Mouse (Mus musculus) liver, embryonic 14.5 days (tissue): ENCODE measurements at regions not wholly inside any gene's neighbourhood (a gene's known extent, or its start where the extent isn't known, plus 50 kb on each side); places are given as distances from the start of the nearest gene placed in this dataset.

Experiments used
- ATAC-seq: fragments of 200-750 bp; cut with Nextera tagmentation; 2 replicates; pipeline ENCODE4 v1.8.0; 2017; ENCODE audit warnings: moderate number of reproducible peaks, mild to moderate bottlenecking, moderate library complexity; ENCODE audit not compliant: insufficient read depth
- DNase-seq, 3 experiments: peaks; one replicate each; pipeline ENCODE4 v3.0.0-alpha.2; 2012 to 2013; ENCODE audit warnings: low read depth in 3 of 3, low spot score in 3 of 3
- H3K27ac ChIP-seq: fragments of 300-500 bp; sonication (generic); 2 replicates; pipeline ENCODE4 v1.5.1; 2014; ENCODE audit warnings: moderate library complexity, mild to moderate bottlenecking, control low read depth, inconsistent platforms
- H3K27me3 ChIP-seq: fragments of 300-500 bp; sonication (generic); 2 replicates; pipeline ENCODE4 v1.6.1; 2014; ENCODE audit warnings: mild to moderate bottlenecking, low read length, moderate library complexity; ENCODE audit not compliant: control insufficient read depth, insufficient read depth
- H3K36me3 ChIP-seq: fragments of 300-500 bp; sonication (generic); replicated peaks from 2 replicates; pipeline ENCODE4 v1.6.1; 2014; ENCODE audit warnings: low read depth; ENCODE audit not compliant: control insufficient read depth, insufficient read depth
- H3K4me1 ChIP-seq, 2 experiments: fragments of 200-500 bp in 1 of 2; fragments of 300-500 bp in 1 of 2; sonication (generic) in 1 of 2; replicated peaks; 2 replicates each; pipeline ENCODE4 v1.6.1; 2012 to 2014; ENCODE audit warnings: antibody characterized with exemption in 1 of 2, inconsistent platforms in 1 of 2, low read length in 1 of 2; ENCODE audit not compliant: control insufficient read depth in 2 of 2, insufficient read depth in 2 of 2
- H3K4me2 ChIP-seq: fragments of 300-500 bp; sonication (generic); 2 replicates; pipeline ENCODE4 v1.6.1; 2014; ENCODE audit warnings: low read depth, mild to moderate bottlenecking, control low read depth, moderate library complexity
- H3K4me3 ChIP-seq, 2 experiments: fragments of 200-500 bp in 1 of 2; fragments of 300-500 bp in 1 of 2; sonication (generic) in 1 of 2; 2 replicates each; pipeline ENCODE4 v1.5.1; 2012 to 2014; ENCODE audit warnings: low read depth in 2 of 2, low read length in 2 of 2, mild to moderate bottlenecking in 2 of 2, control low read depth in 1 of 2, inconsistent platforms in 1 of 2, moderate library complexity in 1 of 2; ENCODE audit not compliant: insufficient read depth in 1 of 2
- H3K9ac ChIP-seq: fragments of 300-500 bp; sonication (generic); replicated peaks from 2 replicates; pipeline ENCODE4 v1.6.1; 2014; ENCODE audit warnings: mild to moderate bottlenecking, control low read depth, moderate library complexity
- H3K9me3 ChIP-seq: fragments of 300-500 bp; sonication (generic); 2 replicates; pipeline ENCODE4 v1.6.1; 2016; ENCODE audit warnings: low read length, mixed read lengths; ENCODE audit not compliant: control insufficient read depth
- CTCF ChIP-seq: IDR thresholded peaks from 2 replicates; pipeline ENCODE4 v1.5.1; 2016; ENCODE audit warnings: antibody characterized with exemption, low read depth, control low read depth
- EP300 ChIP-seq: IDR thresholded peaks from 2 replicates; pipeline ENCODE4 v1.6.1; 2016; ENCODE audit warnings: antibody characterized with exemption, low read depth
- WGBS: fragments of 180-500 bp; shearing (Covaris S2); extraction: QIAGEN DNeasy Blood & Tissue Kit; methylation state at CpG from one replicate; pipeline ENCODE4 v1.1.7; 2014; ENCODE audit not compliant: insufficient replicate concordance; 5-methylcytosine and 5-hydroxymethylcytosine counted together

- H3K36me3 ChIP-seq, result no peaks in the 10 kb centered on the region
- no peaks in the 10 kb centered on the region for H3K9me3 ChIP-seq
- 0 out of 4 replicates have a peak, but pooled peaks cover 0 to 4% of the 10 kb centered on the region in 2 experiments for H3K4me1 ChIP-seq
- no peak overlapping the region for H3K27ac ChIP-seq
- TF ChIP-seq CTCF (no peak), EP300 (no peak)
- WGBS, result 17% methylated on average over 4 of the region's 4 CpGs
- DNase-seq (no peak), ATAC-seq (no peak)
- H3K9ac ChIP-seq, result no peak overlapping the region
- no peaks in the 10 kb centered on the region for H3K27me3 ChIP-seq
- H3K4me2 ChIP-seq, result no peak overlapping the region
- H3K4me3 ChIP-seq, result no peak overlapping the region
Observed at GRCm38 (mm10) chr14:25342865-25343565, 116.0 kb upstream of the Zmiz1 start.

GRCm38 (mm10) chr14:25345995-25346394 is 113.0 kb upstream of the Zmiz1 start:
- Histone ChIP-seq H3K27ac (no peak overlapping the region), H3K27me3 (no peaks in the 10 kb centered on the region), H3K9me3 (no peaks in the 10 kb centered on the region), H3K9ac (no peak overlapping the region), H3K36me3 (no peaks in the 10 kb centered on the region), H3K4me1 (0 out of 4 replicates have a peak, but pooled peaks cover 0 to 4% of the 10 kb centered on the region in 2 experiments), H3K4me2 (no peak overlapping the region), H3K4me3 (no peak overlapping the region)
- 37% methylated on average over 2 of the region's 2 CpGs for WGBS
- ATAC-seq (no peak), DNase-seq (no peak)
- no peak for TF ChIP-seq CTCF
- TF ChIP-seq EP300, result no peak

- no peak for DNase-seq
- WGBS, result 56% methylated on average over 7 of the region's 7 CpGs
- 0 out of 4 replicates have a peak, but pooled peaks cover 0 to 4% of the 10 kb centered on the region in 2 experiments for H3K4me1 ChIP-seq
Observed at GRCm38 (mm10) chr14:25346813-25347610, 112.0 kb upstream of the Zmiz1 start.

GRCm38 (mm10) chr14:25350282-25350964 is 108.6 kb upstream of the Zmiz1 start:
- Histone ChIP-seq H3K4me1 (no peaks in the 10 kb centered on the region), H3K27me3 (no peaks in the 10 kb centered on the region)

More at GRCm38 (mm10) chr14:25346813-25347610, 112.0 kb upstream of the Zmiz1 start:
- Histone ChIP-seq H3K27ac (no peak overlapping the region), H3K9me3 (no peaks in the 10 kb centered on the region), H3K4me3 (no peak overlapping the region), H3K9ac (no peak overlapping the region), H3K36me3 (no peaks in the 10 kb centered on the region), H3K4me2 (no peak overlapping the region), H3K27me3 (no peaks in the 10 kb centered on the region)
- no peak for ATAC-seq
- no peak for TF ChIP-seq CTCF
- TF ChIP-seq EP300, result no peak

GRCm38 (mm10) chr14:25353804-25354203 is 105.2 kb upstream of the Zmiz1 start:
- Histone ChIP-seq H3K9ac (no peak overlapping the region), H3K4me2 (no peak overlapping the region), H3K4me1 (no peaks in the 10 kb centered on the region), H3K27ac (no peak overlapping the region), H3K27me3 (no peaks in the 10 kb centered on the region), H3K9me3 (no peaks in the 10 kb centered on the region), H3K4me3 (no peak overlapping the region), H3K36me3 (no peaks in the 10 kb centered on the region)
- WGBS, result 62% methylated on average over 8 of the region's 8 CpGs
- ATAC-seq (no peak), DNase-seq (no peak)
- TF ChIP-seq EP300, result no peak
- no peak for TF ChIP-seq CTCF

More at GRCm38 (mm10) chr14:25350282-25350964, 108.6 kb upstream of the Zmiz1 start:
- WGBS, result 65% methylated on average over 9 of the region's 9 CpGs
- H3K4me3 ChIP-seq, result no peak overlapping the region
- H3K9ac ChIP-seq, result no peak overlapping the region
- ATAC-seq, result no peak
- no peak for TF ChIP-seq CTCF
- H3K36me3 ChIP-seq, result no peaks in the 10 kb centered on the region
- no peak for DNase-seq
- H3K9me3 ChIP-seq, result no peaks in the 10 kb centered on the region
- H3K27ac ChIP-seq, result no peak overlapping the region
- H3K4me2 ChIP-seq, result no peak overlapping the region
